Comparison of ENCODE assay signal across 24 mouse cellular contexts in the genomic region with DNA sequence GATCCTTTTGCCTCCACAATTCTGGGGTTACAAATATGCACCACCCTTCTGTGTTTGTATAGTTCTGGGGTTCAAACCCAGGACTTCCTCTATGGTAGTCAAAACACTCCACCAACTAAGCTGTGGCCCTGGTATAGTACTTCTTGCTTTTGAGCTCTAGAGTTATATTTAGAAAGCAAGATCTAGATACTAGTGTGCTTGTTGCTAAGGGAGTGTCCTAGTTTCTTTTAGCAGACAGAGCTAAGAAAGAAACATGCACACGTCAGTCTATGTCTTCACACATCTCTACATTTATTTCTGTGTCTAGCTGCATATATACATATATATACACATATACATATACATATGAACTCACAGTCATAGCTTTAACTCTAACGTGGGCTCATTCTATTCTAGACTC. TPM values are rescaled to one million over a fixed set of nuclear protein-coding genes. Genes with fewer than 3 reads are reported as not detected.
DNase-seq lines count a peak whose midpoint lies in the region; ATAC-seq lines count a peak whose summit lies in the region.
"Had no signal": no experiment of that assay in that cellular context is flagged by ENCODE, and none has a peak within 500 bp of the region (broad histone marks: within the 10 kb centered on the region; RNA-seq: fewer than 3 reads in every experiment).

No protein-coding gene starts in this region.

- no peak overlapping the region for H3K4me2 ChIP-seq in heart, embryonic 12.5 days
- H3K4me2 ChIP-seq in hindbrain, embryonic 14.5 days (replicated peaks) = no peak overlapping the region
- H3K4me2 ChIP-seq: forebrain, embryonic 15.5 days; limb, embryonic 13.5 days; midbrain, embryonic 15.5 days had no signal

- ATAC-seq in heart, embryonic 12.5 days (ENCODE audit: insufficient number of reproducible peaks, low FRiP score) = no peak
- ATAC-seq in hindbrain, embryonic 14.5 days (ENCODE audit: low FRiP score) = no peak
- ATAC-seq: forebrain, embryonic 15.5 days; midbrain, embryonic 15.5 days had no signal

- no peaks in the 10 kb centered on the region for H3K27me3 ChIP-seq in heart, embryonic 10.5 days (ENCODE audit: insufficient read depth, poor library complexity, severe bottlenecking)
- no peaks in the 10 kb centered on the region for H3K27me3 ChIP-seq in heart, embryonic 12.5 days (replicated peaks)
- no peaks in the 10 kb centered on the region for H3K27me3 ChIP-seq in hindbrain, embryonic 14.5 days (ENCODE audit: control insufficient read depth, insufficient read depth, low read length)
- H3K27me3 ChIP-seq: forebrain, embryonic 15.5 days; limb, embryonic 13.5 days; midbrain, embryonic 15.5 days had no signal

- H3K36me3 ChIP-seq in heart, embryonic 10.5 days = no peaks in the 10 kb centered on the region
- H3K36me3 ChIP-seq in heart, embryonic 12.5 days = no peaks in the 10 kb centered on the region
- no peaks in the 10 kb centered on the region for H3K36me3 ChIP-seq in hindbrain, embryonic 14.5 days (replicated peaks; ENCODE audit: control insufficient read depth, insufficient read depth)
- H3K36me3 ChIP-seq: forebrain, embryonic 15.5 days; G1E; limb, embryonic 13.5 days; midbrain, embryonic 15.5 days had no signal

- no peak for DNase-seq in heart, embryonic 10.5 days (ENCODE audit: low spot score)
- peak; percentile 23 to 67 for DNase-seq in left cerebral cortex, postnatal 14 days (ENCODE audit: low spot score in 2 of 2)
- no peak for DNase-seq in left cerebral cortex, adult 8-10 months (ENCODE audit: low spot score in 2 of 2)
- DNase-seq in T-cell, adult 2 months (ENCODE audit: low spot score) = peak; percentile 10
- DNase-seq in skeletal muscle tissue, adult 2 months (ENCODE audit: low read depth, low spot score) = peak; percentile 17
- DNase-seq in hindbrain, embryonic 14.5 days (ENCODE audit: low spot score) = no peak
- no peak for DNase-seq in right cerebral cortex, adult 2 months (ENCODE audit: low spot score in 2 of 2)
- DNase-seq: adrenal gland, adult 8-10 months; cerebellum, adult 11 months; cerebellum, postnatal 14 days; gastrocnemius, postnatal 10 days; heart, postnatal 36 days; kidney, adult 9 months; kidney, postnatal 4 days; layer of hippocampus, postnatal 36 days; thymus, postnatal 14 days had no signal

- peak overlapping the region; percentile 30; the same call in 1 of the 2 replicates for H3K27ac ChIP-seq in heart, embryonic 10.5 days
- no peak overlapping the region; the same call in 1 of the 2 replicates for H3K27ac ChIP-seq in heart, embryonic 12.5 days (ENCODE audit: poor library complexity, severe bottlenecking)
- H3K27ac ChIP-seq in hindbrain, embryonic 14.5 days = no peak overlapping the region
- H3K27ac ChIP-seq: forebrain, embryonic 15.5 days; limb, embryonic 13.5 days; liver, embryonic 14.5 days; midbrain, embryonic 15.5 days; stomach, postnatal 0 days had no signal

- H3K4me3 ChIP-seq in heart, embryonic 10.5 days = no peak overlapping the region
- no peak overlapping the region for H3K4me3 ChIP-seq in heart, embryonic 12.5 days
- no peak overlapping the region for H3K4me3 ChIP-seq in hindbrain, embryonic 14.5 days (replicated peaks; ENCODE audit: low read length)
- H3K4me3 ChIP-seq: erythroblast, embryonic 14.5 days; forebrain, embryonic 15.5 days; limb, embryonic 13.5 days; midbrain, embryonic 15.5 days had no signal

- no peaks in the 10 kb centered on the region for H3K9me3 ChIP-seq in heart, embryonic 10.5 days
- no peaks in the 10 kb centered on the region for H3K9me3 ChIP-seq in heart, embryonic 12.5 days (replicated peaks)
- H3K9me3 ChIP-seq in hindbrain, embryonic 14.5 days (ENCODE audit: control insufficient read depth, low read length) = no peaks in the 10 kb centered on the region
- H3K9me3 ChIP-seq: forebrain, embryonic 15.5 days; G1E; limb, embryonic 13.5 days; midbrain, embryonic 15.5 days had no signal

- H3K4me1 ChIP-seq in heart, embryonic 10.5 days = no peaks in the 10 kb centered on the region
- 0 out of 2 replicates have a peak, but pooled peaks cover 3% of the 10 kb centered on the region for H3K4me1 ChIP-seq in heart, embryonic 12.5 days (replicated peaks)
- H3K4me1 ChIP-seq in hindbrain, embryonic 14.5 days (replicated peaks; ENCODE audit: control insufficient read depth, insufficient read depth, low read length) = no peaks in the 10 kb centered on the region
- H3K4me1 ChIP-seq: forebrain, embryonic 15.5 days; limb, embryonic 13.5 days; midbrain, embryonic 15.5 days had no signal

- no peak overlapping the region for H3K9ac ChIP-seq in heart, embryonic 12.5 days
- no peak overlapping the region for H3K9ac ChIP-seq in hindbrain, embryonic 14.5 days
- H3K9ac ChIP-seq: forebrain, embryonic 15.5 days; limb, embryonic 13.5 days; liver, embryonic 14.5 days; midbrain, embryonic 15.5 days had no signal

- WGBS in heart, embryonic 10.5 days = 32% methylated on average over 2 of the region's 2 CpGs
- 46% methylated on average over 2 of the region's 2 CpGs for WGBS in heart, embryonic 12.5 days
- WGBS in hindbrain, embryonic 14.5 days = 83% methylated on average over 2 of the region's 2 CpGs

- intact Hi-C loops in left cerebral cortex, postnatal 14 days (cut with DNase I) = no loop called here

RNA-seq across cellular contexts. Expression of a gene that starts 7.8 kb away (rescaled TPM):
- polyA plus RNA-seq in heart, embryonic 10.5 days (2016; fragmentation: Nextera tagmentation; extraction: Ambion mirVana) = 0.46 and 0.48 TPM in 2 replicates
- 0.33 and 0.40 TPM in 2 replicates for polyA plus RNA-seq in heart, embryonic 12.5 days (2016; fragmentation: Nextera tagmentation; extraction: Ambion mirVana)
- total RNA-seq in left cerebral cortex, postnatal 14 days (2021) = under 1 TPM; 0.38 to 0.55 TPM
- under 1 TPM; 0.21 to 0.35 (median 0.32) TPM for total RNA-seq in left cerebral cortex, adult 8-10 months (2022)
- 0.35 and 0.51 TPM in 2 replicates for polyA plus RNA-seq in hindbrain, embryonic 14.5 days (2014; fragmentation: Nextera tagmentation; extraction: Ambion mirVana)
- polyA plus RNA-seq: erythroblast, embryonic 14.5 days; G1E had no signal

RNA-seq across cellular contexts. Expression of a gene that starts 39.3 kb away (rescaled TPM):
- 391 and 489 TPM in 2 replicates for polyA plus RNA-seq in heart, embryonic 10.5 days (2016; fragmentation: Nextera tagmentation; extraction: Ambion mirVana)
- polyA plus RNA-seq in heart, embryonic 12.5 days (2016; fragmentation: Nextera tagmentation; extraction: Ambion mirVana) = 335 and 344 TPM in 2 replicates
- 100 to 1,000 TPM; 220 to 223 TPM for total RNA-seq in left cerebral cortex, postnatal 14 days (2021)
- total RNA-seq in left cerebral cortex, adult 8-10 months (2022) = 100 to 1,000 TPM; 153 to 181 (median 166) TPM
- polyA plus RNA-seq in hindbrain, embryonic 14.5 days (2014; fragmentation: Nextera tagmentation; extraction: Ambion mirVana) = 313 and 339 TPM in 2 replicates

RNA-seq across cellular contexts. Expression of a gene that starts 59.3 kb away (rescaled TPM):
- polyA plus RNA-seq in heart, embryonic 10.5 days (2016; fragmentation: Nextera tagmentation; extraction: Ambion mirVana) = 174 and 197 TPM in 2 replicates
- 178 and 200 TPM in 2 replicates for polyA plus RNA-seq in heart, embryonic 12.5 days (2016; fragmentation: Nextera tagmentation; extraction: Ambion mirVana)
- total RNA-seq in left cerebral cortex, postnatal 14 days (2021) = 100 to 1,000 TPM; 191 to 205 TPM
- 100 to 1,000 TPM; 162 to 181 (median 175) TPM for total RNA-seq in left cerebral cortex, adult 8-10 months (2022)
- 140 and 148 TPM in 2 replicates for polyA plus RNA-seq in hindbrain, embryonic 14.5 days (2014; fragmentation: Nextera tagmentation; extraction: Ambion mirVana)

Comparison
In these comparisons a context has a peak if more than half of its experiments do, and no peak if none do; other contexts are left out.
1. DNase-seq: peak in left cerebral cortex, postnatal 14 days (2 of 2), T-cell, adult 2 months (single experiment) and skeletal muscle tissue, adult 2 months (single experiment); none in heart, embryonic 10.5 days (single experiment), left cerebral cortex, adult 8-10 months (0 of 2), hindbrain, embryonic 14.5 days (single experiment) and right cerebral cortex, adult 2 months (0 of 2).